Mouse (Mus musculus): ENCODE data around the gene Fam178b. TPM values are rescaled to one million over a fixed set of nuclear protein-coding genes. Genes with fewer than 3 reads are reported as not detected.
A peak's percentile ranks its signal among the peaks of the same experiment; 100 is the strongest.
"Not testable (repeated sequence)": the region's sequence is repeated elsewhere in the genome, so short reads cannot be mapped to it uniquely, and the experiment has no call there.

Gene Fam178b
- total RNA-seq, 2 experiments from 2014 or later: 0.41 to 0.52 TPM

DNA sequence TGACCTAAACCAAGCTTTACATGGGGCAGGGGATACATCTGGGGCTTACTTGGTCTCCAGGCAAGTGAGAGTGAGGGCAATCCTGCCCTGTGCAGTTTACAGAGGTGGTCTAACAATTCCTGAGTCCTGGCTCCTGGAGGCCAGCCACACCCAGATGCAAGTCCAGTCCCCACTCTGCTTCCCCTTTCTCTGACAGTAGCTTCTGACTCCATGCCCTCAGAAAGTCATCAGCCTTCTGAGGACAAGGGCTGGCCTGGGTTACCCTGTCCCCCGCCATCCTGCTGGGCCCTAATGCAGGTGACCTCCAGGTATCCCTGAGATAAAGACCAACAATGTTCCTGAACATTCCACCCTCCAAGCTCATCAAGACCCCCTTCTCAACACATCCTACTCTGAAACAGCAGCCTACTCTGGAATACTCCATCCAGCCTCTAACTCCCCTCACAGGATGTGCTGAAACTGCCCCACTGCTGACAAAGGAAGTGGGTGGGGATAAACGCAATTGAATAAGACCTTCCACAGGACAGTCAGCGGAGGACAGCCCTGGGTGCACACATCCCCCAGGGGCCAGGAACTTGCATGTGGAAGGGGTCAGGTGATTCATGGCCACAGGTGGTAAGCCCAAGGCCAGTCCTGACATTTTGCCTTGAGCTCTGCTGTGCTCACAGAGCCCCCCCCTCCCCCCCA is 52.8 kb downstream of the Fam178b start:
- DNase-seq (ENCODE audit: low spot score in 2 of 2): no peak

DNA sequence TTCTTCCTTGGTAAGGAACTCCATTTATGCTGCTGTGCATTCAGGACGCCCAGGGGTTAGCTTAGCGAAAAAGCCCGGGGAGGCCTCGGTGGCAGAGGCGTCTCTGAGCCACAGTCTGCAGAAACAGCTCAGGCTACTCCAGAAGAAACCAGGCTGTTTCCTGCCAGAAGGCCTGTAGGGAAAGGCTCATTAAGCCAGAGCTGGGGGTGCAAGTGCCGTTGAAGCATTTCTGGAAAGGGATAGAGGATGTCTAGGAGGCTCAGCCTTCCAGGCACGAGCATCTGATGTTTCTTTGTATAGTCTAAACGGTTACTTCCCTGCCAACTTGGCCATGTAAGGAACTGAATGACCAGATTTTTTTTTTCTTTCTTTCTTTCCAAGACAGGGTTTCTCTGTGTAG is 54.4 kb downstream of the Fam178b start:
- DNase-seq (ENCODE audit: low spot score in 2 of 2): no peak

- DNase-seq (ENCODE audit: low spot score in 2 of 2): no peak
Observed at GRCm38 (mm10) chr1:36625442-36625841, 57.5 kb downstream of the Fam178b start.

DNA sequence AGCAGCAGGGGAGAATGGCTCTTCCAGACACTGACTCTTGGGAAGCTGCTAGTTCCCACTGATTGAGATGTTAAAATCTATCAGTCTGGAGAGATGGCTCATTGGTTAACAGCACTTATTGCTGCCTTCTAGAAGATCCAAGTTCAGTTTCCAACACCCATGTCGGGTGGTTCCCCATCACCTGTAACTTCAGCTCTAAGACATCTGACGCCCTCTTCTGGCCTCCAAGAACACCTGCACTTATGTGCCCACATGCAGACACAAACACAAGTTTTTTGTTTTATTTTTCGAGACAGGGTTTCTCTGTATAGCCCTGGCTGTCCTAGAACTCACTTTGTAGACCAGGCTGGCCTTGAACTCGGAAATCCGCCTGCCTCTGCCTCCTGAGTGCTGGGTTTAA is 67.0 kb downstream of the Fam178b start:
- DNase-seq (ENCODE audit: low spot score in 2 of 2): not testable (repeated sequence)

DNA sequence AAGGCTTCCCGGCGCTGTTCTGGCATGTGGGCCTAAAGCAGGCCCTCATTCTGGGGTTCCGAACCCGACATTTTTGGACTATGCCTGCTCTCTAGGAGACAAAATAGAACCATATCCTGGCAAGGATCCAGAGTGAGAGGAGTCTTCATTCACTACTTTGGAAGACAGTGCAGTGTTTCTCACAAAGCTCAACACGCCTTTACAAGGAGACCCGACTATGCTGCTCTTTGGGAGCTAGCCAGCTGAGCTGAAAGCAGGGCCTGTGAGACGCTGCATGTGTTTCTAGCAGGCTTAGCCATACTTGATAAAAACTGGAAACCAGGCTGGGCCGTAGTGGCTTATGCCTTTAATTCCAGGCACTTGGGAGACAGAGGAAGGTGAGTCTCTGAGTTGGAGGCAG is 67.8 kb downstream of the Fam178b start:
- DNase-seq (ENCODE audit: low spot score in 2 of 2): peak in 1 of 2 experiments; percentile 47

- DNase-seq (ENCODE audit: low spot score in 2 of 2): no peak
Observed at GRCm38 (mm10) chr1:36614584-36614983, 68.4 kb downstream of the Fam178b start.

DNA sequence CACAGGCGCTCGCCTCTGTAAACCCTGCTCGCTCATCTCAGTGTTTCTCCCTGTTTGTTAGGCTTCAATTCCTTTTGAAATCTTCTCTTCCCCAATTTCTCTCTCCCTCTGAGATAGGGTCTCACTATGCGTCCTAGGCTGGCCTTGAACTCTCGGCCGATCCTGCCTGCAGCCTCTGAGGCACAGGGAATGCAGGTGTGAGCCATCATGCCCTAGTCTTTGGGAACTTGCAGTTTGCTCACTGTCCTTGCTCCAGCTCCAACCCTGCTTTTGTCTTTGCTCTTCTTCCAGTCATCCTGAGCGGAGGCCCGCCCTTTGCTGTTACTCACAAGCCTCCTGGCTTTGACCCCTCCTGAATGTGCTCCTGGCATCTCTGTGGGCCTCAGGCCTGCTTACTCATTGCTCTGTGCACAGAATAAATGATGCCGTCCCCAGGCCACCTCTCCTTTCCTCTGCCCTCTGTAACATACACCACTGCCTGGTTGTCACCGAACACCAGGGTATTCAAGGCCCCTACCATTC is 69.5 kb downstream of the Fam178b start:
- DNase-seq (ENCODE audit: low spot score in 2 of 2): no peak

GRCm38 (mm10) chr1:36612362-36612761 is 70.6 kb downstream of the Fam178b start:
- DNase-seq (ENCODE audit: low spot score in 2 of 2): no peak

- DNase-seq (ENCODE audit: low spot score in 2 of 2): no peak
Observed at GRCm38 (mm10) chr1:36611449-36612123, 71.4 kb downstream of the Fam178b start.

DNA sequence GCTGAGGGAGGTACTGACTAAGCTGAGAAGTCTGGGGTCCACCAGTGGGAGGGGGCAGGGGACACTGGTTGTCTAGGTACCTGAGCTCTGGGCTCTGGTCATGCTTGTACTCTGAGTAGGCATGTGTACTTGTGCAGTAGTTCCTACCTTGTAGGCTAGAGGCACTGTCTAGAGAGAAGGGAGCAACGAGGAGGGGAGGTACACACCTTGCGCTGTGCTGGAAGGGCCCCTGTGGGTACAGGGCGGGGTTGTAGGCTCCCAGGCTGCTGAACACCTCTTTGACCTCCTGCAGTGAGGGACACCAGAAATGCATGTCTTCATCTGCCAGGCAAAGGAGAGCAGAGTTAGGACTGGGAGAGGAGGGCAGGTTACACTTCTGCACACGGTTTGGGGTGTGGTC is 74.8 kb downstream of the Fam178b start:
- no peak for DNase-seq (ENCODE audit: low spot score in 2 of 2)

DNA sequence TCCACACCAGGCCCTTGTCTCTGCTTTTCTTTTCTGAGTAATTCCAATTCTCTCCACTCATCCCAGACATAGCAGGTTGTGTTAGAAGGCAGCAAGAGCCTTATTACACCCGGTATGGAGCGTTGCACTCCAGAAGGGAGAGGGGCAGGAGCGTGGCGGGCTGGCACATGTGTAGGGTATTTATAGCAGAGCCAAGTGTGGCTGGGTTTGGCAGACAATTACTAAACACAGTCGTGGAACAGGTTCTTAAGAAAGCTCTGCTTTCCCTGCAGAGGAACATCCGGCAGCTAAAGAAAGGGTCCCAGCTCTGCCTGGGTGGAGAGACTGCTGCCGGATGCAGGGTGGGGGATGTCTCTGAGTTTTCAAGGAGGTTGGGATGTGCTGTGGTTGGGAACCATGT is 76.0 kb downstream of the Fam178b start:
- DNase-seq (ENCODE audit: low spot score in 2 of 2): peak in 1 of 2 experiments; percentile 50

- no peak for DNase-seq (ENCODE audit: low spot score in 2 of 2)
Observed at GRCm38 (mm10) chr1:36604254-36605156, 78.5 kb downstream of the Fam178b start.

DNA sequence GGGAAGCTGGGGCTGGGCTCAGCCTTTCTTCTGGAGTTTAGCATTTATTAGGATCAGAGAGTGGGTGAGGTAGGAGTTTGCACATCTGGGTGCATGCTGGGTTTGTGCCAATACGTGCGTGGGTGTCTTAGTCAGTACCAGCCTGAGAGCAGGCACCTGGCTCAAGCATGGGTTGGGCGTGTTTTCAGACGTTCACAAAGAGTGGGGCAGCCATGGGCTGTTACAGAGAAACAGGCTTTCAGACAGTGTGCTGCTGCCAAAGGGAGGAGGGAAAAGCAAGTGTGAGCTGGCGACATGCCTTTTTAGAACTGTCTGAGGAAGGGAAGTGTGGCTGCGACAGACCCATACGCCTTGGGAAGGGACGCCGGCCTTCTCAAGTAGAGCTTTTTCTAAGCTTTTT is 79.6 kb downstream of the Fam178b start:
- peak; percentile 50 to 63 for DNase-seq (ENCODE audit: low spot score in 2 of 2)

DNA sequence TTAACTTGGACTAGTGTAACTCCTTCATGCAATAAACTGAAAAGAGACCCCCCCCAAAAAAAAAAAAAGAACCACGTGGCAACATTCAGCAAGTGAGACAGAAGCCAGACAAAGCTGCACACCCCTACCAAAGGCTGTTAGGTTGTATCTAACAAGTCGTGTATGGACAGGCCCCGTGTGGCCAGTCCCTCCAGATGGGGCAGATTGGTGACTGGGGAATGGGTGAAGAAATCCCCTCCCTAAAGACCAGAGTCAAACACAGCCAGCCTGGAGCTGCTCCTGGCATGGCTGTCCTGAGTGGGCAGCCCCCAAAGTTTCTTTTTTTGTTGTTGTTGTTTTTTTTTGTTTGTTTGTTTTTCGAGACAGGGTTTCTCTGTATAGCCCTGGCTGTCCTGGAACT is 80.7 kb downstream of the Fam178b start:
- no peak for DNase-seq (ENCODE audit: low spot score in 2 of 2)

- no peak for DNase-seq (ENCODE audit: low spot score in 2 of 2)
Observed at GRCm38 (mm10) chr1:36598411-36598810, 84.6 kb downstream of the Fam178b start.

GRCm38 (mm10) chr1:36596114-36596513 is 86.9 kb downstream of the Fam178b start:
- DNase-seq (ENCODE audit: low spot score in 2 of 2): peak in 1 of 2 experiments; percentile 52

DNA sequence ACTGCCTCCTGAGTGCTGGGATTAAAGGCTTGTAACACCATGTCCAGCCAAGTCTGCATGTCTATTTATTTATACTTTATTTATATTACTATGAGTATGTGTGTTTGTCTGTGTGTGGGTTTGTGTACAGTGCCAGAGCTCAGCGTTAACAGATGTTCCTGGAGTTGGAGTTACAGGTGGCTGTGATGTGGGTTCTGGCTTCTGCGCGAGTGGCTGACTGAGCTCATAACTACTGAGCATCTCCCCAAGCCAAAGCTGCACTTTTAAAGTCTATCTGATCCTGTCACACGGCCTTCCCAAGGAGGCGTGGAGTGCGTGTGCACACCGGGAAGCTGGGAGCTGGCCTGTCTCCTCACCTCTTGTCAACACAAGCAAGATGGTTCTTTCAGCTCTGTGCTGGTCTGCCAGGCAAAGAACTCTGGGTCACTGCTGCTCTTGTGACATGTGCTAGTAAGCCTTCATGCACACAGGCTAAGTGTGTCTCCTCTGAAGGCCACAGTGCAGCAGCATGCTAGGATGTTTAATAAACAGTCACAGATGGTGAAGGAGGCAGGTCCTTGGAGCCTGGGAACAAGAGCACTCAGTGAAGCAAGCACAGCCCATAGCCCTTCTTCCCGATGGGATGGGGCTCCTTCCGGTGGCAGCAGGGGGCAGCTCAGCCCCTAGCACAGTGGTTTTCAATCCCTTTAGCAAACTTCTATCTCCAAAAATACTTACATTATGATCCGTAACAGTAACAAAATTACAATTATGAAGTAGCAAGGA is 87.6 kb downstream of the Fam178b start:
- DNase-seq (ENCODE audit: low spot score in 2 of 2): no peak

DNA sequence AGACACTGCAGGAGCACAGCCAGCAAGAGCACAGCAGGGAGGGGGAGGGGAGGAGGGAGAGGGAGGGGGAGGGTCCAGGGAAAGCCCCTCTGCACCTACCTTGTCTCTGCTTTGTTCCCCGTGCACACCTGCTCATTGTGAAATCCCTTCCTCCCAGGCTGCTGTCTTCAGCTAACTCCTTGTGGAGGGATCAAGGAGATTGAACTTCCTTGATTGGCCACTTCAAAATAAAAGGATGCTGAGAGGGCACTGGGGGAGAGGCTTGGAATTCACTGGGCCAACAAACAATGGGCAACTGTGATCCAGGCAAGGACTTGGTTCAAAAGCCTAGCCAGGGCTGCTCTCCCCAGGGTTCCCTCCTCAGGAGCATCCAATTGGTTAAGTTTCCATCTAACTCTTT is 89.9 kb downstream of the Fam178b start:
- DNase-seq (ENCODE audit: low spot score in 2 of 2): no peak

DNA sequence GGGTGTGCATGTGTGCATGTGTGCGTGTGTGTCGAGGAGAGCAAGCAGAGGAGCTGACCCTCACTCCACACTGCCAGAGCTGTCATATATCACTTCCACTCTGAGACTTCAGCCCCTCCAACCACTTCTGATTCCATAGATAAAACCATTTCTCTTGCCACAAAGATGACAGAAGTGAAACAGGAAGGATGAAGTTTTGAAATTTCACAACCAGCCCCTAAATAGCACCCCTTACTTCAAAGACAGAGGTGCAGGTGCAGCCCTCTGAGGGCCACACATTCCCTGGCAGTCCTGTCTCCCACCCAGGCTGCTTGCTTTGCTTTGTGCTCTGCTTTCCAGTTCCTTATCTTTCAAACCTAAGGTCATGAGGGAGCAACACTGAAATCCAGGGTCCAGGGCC is 91.6 kb downstream of the Fam178b start:
- DNase-seq (ENCODE audit: low spot score in 2 of 2): no peak

DNA sequence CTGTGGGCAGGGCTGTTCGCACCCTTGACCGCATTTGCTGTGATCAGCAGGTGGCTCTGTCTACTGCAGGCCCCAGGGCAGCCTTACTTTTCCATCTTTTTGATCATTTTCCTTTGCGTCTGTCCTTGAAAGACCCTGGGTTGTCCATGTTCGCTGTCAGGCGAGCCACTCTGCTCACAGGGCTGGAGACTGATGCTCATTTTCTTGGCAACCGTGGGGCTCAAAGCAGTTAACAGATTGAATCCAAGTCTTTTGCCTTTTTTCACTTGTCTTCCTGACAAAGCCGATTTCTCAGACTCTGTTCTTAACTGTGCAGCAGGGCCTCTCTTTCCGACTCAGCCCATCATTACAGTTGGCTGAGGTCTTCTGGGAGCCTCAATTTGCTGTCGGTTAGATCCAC is 92.3 kb downstream of the Fam178b start:
- DNase-seq (ENCODE audit: low spot score in 2 of 2): no peak

DNA sequence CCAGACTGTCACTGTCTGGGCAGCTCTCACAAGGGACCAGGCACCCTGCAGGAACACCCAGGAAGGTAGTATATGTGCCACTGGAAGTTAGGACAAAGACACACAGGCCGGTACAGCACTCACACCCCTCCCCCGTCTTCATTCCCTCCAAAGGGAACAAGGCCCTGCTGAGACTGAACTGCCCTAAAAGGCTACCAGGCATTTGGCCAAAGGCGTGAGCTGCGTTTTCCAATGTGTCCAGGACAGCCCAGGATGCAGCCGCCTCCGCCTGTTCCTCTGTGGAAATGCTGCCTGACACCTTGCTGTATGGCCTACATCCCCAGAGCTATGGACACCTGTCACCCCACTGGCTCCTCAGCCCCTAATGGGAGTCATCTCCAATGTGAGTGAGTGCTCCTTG is 93.5 kb downstream of the Fam178b start:
- DNase-seq (ENCODE audit: low spot score in 2 of 2): no peak
